Mouse (Mus musculus) ES-E14 (cell line): Measurements from ENCODE around the gene Ptprn2. TPM values are rescaled to one million over a fixed set of nuclear protein-coding genes. Genes with fewer than 3 reads are reported as not detected.
"Not testable (repeated sequence)": the region's sequence is repeated elsewhere in the genome, so short reads cannot be mapped to it uniquely, and the experiment has no call there.

Experiments used
- DNase-seq: peaks from one replicate; pipeline ENCODE4 v3.0.0-alpha.2; 2013; ENCODE audit warnings: low read depth, low spot score
- H3K27ac ChIP-seq: 2 replicates; pipeline ENCODE4 v1.5.1; 2012; ENCODE audit warnings: low read depth, mild to moderate bottlenecking, low read length, moderate library complexity, mixed read lengths; ENCODE audit not compliant: poor library complexity, insufficient read depth, severe bottlenecking
- H3K36me3 ChIP-seq: 2 replicates; pipeline ENCODE4 v1.6.1; 2012; ENCODE audit warnings: mild to moderate bottlenecking, low read length, moderate library complexity, mixed read lengths; ENCODE audit not compliant: control insufficient read depth, poor library complexity, insufficient read depth, severe bottlenecking
- H3K4me1 ChIP-seq, 2 experiments: fragments of 150-350 bp in 1 of 2; sonication (generic) in 1 of 2; 2 replicates each; pipeline ENCODE4 v1.6.1; 2012; ENCODE audit warnings: low read length in 2 of 2, mild to moderate bottlenecking in 1 of 2, mixed read lengths in 1 of 2; ENCODE audit not compliant: control insufficient read depth in 2 of 2, insufficient read depth in 2 of 2, poor library complexity in 1 of 2
- H3K4me3 ChIP-seq, 2 experiments: fragments of 150-350 bp in 1 of 2; sonication (generic) in 1 of 2; 2 replicates each; pipeline ENCODE4 v1.5.1; 2012; ENCODE audit warnings: low read length in 2 of 2, low read depth in 1 of 2, mild to moderate bottlenecking in 1 of 2, mixed read lengths in 1 of 2; ENCODE audit not compliant: insufficient read depth in 1 of 2, poor library complexity in 1 of 2, severe bottlenecking in 1 of 2
- H3K9ac ChIP-seq: 2 replicates; pipeline ENCODE4 v1.6.1; 2012; ENCODE audit warnings: low read depth, mild to moderate bottlenecking, low read length, mixed read lengths; ENCODE audit not compliant: poor library complexity, insufficient read depth, severe bottlenecking
- H3K9me3 ChIP-seq: fragments of 150-350 bp; sonication (generic); 2 replicates; pipeline ENCODE4 v1.6.1; 2012; ENCODE audit warnings: low read depth, mild to moderate bottlenecking, low read length; ENCODE audit not compliant: control insufficient read depth, insufficient read depth
- CHD2 ChIP-seq: IDR thresholded peaks from 2 replicates; pipeline ENCODE4 v1.6.1; 2014; ENCODE audit warnings: mild to moderate bottlenecking, low read depth, low read length, inconsistent platforms
- HCFC1 ChIP-seq: IDR thresholded peaks from 2 replicates; pipeline ENCODE4 v1.6.1; 2012; ENCODE audit warnings: low read length, inconsistent platforms, borderline replicate concordance; ENCODE audit not compliant: insufficient read depth
- MAFK ChIP-seq: IDR thresholded peaks from 2 replicates; pipeline ENCODE4 v1.6.1; 2014; ENCODE audit warnings: mild to moderate bottlenecking, low read depth, low read length, inconsistent platforms; ENCODE audit not compliant: insufficient read depth
- ZC3H11A ChIP-seq: IDR thresholded peaks from 2 replicates; pipeline ENCODE4 v1.6.1; 2012; ENCODE audit warnings: low read depth, mild to moderate bottlenecking, inconsistent platforms, low read length, borderline replicate concordance
- ZNF384 ChIP-seq: IDR thresholded peaks from 2 replicates; pipeline ENCODE4 v1.6.1; 2012; ENCODE audit warnings: low read depth, low read length, inconsistent platforms
- in situ Hi-C, 2 experiments: fragments of 600-800 bp; cut with MboI; formaldehyde crosslinking; loops; one replicate each; pipeline ENCODE4 v1.15.1; 2025; ENCODE audit warnings: low sequenced_read_pairs in 2 of 2, inconsistent platforms in 1 of 2; ENCODE audit not compliant: unreplicated experiment in 2 of 2
- total RNA-seq: library from RNA; depleted of rRNA; stranded (reverse); fragments of 300-350 nt; gene quantifications from 2 replicates; pipeline ENCODE4 v1.2.3, GENCODE M21; 2012

Gene Ptprn2
- total RNA-seq, 1 experiment, result 0.40 TPM

DNA sequence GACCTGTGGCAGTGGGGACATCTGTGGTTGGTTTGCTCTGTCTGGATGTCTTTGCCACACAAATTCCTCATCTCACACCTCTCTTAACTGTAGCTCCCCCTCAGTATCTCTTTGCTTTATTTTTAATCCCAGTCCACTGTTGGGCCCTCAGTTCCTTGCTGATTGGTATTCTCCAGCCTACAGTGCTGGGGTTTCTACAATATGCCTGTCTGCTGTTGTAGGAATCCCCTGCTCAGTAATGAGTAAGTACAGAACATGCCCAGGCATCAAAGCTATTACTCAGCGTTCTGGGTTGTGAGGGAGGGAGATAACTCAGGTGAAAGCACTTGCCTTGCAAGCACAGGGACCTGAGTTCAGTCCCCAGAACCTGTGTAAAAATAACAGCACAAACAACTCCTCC is 81.2 kb downstream of the Ptprn2 start:
- Histone ChIP-seq H3K4me3 (no peak overlapping the region), H3K9ac (no peak overlapping the region), H3K4me1 (no peaks in the 10 kb centered on the region), H3K27ac (no peak overlapping the region), H3K36me3 (no peaks in the 10 kb centered on the region), H3K9me3 (no peaks in the 10 kb centered on the region)
- in situ Hi-C loops, result no loop called here
- no peak for DNase-seq
- no peak for TF ChIP-seq MAFK
- TF ChIP-seq ZC3H11A, result no peak
- no peak for TF ChIP-seq CHD2
- TF ChIP-seq HCFC1, result no peak
- no peak for TF ChIP-seq ZNF384

DNA sequence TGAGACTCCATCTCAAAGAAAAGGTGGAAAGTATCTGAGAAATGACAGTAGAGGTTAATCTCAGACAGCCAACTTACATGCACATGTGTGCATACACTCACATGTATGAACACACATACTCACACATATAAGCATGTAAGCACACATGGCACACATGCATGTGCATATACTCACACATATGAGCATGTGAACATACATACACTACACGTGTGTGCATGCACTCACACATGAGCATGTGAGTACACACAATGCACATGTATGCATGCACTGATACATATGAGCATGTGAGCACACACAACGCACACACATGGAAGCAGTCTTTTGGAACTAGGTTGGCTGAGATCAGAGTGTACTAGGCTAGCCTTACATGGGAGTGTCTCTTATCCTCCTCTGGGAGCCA is 81.7 kb downstream of the Ptprn2 start:
- Histone ChIP-seq H3K9ac (no peak overlapping the region), H3K9me3 (no peaks in the 10 kb centered on the region), H3K4me1 (no peaks in the 10 kb centered on the region), H3K36me3 (no peaks in the 10 kb centered on the region), H3K27ac (no peak overlapping the region), H3K4me3 (no peak overlapping the region)
- TF ChIP-seq MAFK (no peak), ZNF384 (no peak), CHD2 (no peak), HCFC1 (no peak), ZC3H11A (no peak)
- DNase-seq, result no peak
- in situ Hi-C loops, result no loop called here

DNA sequence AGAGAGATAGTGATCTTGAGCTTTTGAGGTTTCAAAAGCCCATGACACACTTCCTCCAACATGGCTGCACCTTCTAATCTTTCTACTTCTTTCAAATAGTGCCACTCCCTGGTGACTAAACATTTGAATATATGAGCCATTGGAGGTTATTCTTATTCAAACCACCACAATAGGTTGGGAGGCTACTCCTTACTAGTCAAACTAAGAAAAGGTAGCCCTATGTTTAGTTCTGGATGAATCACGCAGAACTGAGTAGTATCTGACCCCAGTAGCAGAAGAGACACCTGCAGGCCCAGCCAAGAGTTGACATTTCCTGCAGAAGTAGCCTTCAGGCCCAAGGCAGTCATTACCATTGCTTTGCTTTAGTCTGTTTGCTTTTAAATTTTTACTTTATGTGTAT is 84.0 kb downstream of the Ptprn2 start:
- in situ Hi-C loops, result no loop called here
- Histone ChIP-seq H3K36me3 (no peaks in the 10 kb centered on the region), H3K9me3 (no peaks in the 10 kb centered on the region), H3K27ac (no peak overlapping the region), H3K4me3 (no peak overlapping the region), H3K9ac (no peak overlapping the region), H3K4me1 (no peaks in the 10 kb centered on the region)
- no peak for TF ChIP-seq HCFC1
- TF ChIP-seq ZC3H11A, result no peak
- TF ChIP-seq MAFK, result no peak
- TF ChIP-seq CHD2, result no peak
- no peak for DNase-seq

DNA sequence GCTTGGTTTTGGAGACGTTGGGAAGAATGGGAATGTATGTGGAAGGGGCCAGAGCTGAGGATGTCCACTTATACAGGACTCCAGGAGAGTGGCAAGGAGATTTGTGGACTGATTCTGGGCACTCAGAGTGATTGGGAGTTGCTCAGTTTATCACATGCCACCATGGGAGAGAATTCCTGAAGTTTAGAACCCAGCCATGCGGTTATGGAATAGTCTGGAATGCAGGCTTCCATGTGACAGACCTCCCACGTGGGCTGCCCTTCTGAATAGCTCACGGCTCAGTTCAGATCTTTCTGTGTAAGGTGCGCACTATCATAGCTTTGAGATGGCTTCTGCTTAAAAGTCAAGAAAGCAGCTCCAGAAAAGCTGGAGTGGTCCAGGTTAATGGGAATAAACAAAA is 88.6 kb downstream of the Ptprn2 start:
- Histone ChIP-seq H3K4me3 (no peak overlapping the region), H3K36me3 (no peaks in the 10 kb centered on the region), H3K9me3 (no peaks in the 10 kb centered on the region), H3K4me1 (no peaks in the 10 kb centered on the region), H3K27ac (no peak overlapping the region), H3K9ac (no peak overlapping the region)
- in situ Hi-C loops, result no loop called here
- no peak for DNase-seq
- TF ChIP-seq ZC3H11A, result no peak
- no peak for TF ChIP-seq ZNF384

DNA sequence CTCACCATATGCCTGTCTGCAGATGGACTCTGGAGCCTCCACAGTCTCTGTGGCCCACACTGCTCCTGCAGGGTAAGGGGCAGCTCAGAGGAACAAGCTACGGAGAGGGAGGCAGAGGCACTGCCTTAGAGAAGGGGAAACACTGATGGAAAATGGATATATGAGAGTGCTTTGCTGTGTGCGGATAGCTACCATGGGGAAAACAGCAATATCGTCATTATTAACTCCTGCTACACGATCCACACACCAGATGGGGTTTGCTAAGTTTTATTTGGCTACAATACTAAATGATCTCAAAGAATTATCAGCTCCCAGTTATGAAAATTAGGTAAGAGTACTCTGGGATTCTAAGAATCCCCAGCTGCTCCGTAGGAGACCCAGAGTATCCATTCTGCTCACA is 89.2 kb downstream of the Ptprn2 start:
- no peak overlapping the region for H3K9ac ChIP-seq
- H3K27ac ChIP-seq, result no peak overlapping the region
- H3K9me3 ChIP-seq, result no peaks in the 10 kb centered on the region
- H3K4me1 ChIP-seq, result no peaks in the 10 kb centered on the region
- H3K4me3 ChIP-seq, result no peak overlapping the region
- DNase-seq, result no peak
- in situ Hi-C loops, result no loop called here
- TF ChIP-seq ZC3H11A (no peak), ZNF384 (no peak), HCFC1 (no peak), MAFK (no peak), CHD2 (no peak)
- no peaks in the 10 kb centered on the region for H3K36me3 ChIP-seq

DNA sequence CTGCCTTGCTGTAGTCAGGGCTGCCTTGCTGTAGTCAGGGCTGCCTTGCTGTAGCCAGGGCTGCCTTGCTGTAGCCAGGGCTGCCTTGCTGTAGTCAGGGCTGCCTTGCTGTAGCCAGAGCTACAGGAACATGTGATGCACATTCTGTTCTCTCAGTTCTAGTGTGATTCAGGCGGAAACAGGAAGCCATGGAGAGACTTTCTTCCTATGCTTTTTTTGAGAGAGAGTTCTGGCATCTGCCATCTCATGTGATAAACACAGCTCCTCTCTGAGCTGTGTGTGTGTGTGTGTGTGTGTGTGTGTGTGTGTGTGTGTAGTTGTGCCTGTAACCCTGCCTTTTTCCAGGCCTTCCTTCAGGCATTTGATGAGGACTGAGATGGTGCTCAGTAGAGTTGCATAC is 92.4 kb downstream of the Ptprn2 start:
- H3K9ac ChIP-seq, H3K9me3 ChIP-seq, H3K27ac ChIP-seq, H3K4me3 ChIP-seq, DNase-seq, in situ Hi-C loops, H3K4me1 ChIP-seq, H3K36me3 ChIP-seq: not testable (repeated sequence)
